Mouse (Mus musculus): ENCODE data around the gene Tmem235. TPM values are rescaled to one million over a fixed set of nuclear protein-coding genes. Genes with fewer than 3 reads are reported as not detected.

Tmem235 gene
- polyA plus RNA-seq, 1 experiment from 2014 or later = 0.06 TPM

DNA sequence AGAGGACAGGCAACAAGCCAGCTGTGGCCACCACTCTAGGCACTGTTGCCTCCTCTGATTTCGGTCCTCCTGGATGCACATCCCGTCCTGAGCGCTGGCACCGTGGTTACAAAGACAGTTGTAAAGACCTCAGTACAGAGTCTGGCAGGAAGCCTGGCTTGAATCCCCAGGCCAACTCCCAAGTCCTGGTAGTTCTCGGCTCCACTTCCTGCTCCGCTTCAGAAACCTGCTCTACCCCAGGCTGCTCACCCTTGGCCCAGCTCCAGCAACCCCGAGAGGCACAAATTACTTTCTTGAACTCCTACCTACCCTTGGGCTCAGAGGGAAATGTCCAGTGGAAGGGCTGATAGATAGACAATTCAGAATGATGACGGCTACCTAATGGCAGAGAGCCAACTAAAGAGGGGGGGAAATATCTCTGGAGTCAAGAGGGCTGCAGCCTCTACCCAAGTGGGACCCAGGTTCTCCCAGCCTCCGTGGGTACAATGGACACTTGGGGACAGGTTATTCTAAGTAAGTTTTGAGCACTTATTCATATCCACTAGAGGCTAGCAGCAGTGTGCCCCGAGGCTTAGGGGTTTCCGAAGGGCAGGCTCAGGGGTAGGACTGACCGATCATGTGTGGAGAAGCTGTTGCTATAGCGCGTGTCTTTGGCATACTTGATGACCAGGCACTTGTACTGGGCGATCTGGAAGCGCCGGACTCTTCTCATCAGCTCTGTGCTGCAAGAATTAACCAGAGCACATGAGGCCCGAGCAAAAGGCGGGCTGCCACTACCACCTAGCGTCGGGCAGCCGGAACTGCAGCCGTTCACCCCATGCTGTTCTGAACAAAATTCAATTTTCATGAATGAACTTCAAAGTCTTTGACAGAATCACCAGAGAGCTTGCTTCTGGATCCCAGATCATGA is 36.2 kb upstream of the Tmem235 start:
- in situ Hi-C loops (cut with MboI; ENCODE audit: low pct_unique_long_range_greater_than_20kb) = loop anchor here (5.0 kb wide), 1 partner anchor 432 kb away; no protein-coding TSS in a partner anchor
- ATAC-seq (peak; percentile 65), DNase-seq (ENCODE audit: low read depth, low spot score) (no peak)

DNA sequence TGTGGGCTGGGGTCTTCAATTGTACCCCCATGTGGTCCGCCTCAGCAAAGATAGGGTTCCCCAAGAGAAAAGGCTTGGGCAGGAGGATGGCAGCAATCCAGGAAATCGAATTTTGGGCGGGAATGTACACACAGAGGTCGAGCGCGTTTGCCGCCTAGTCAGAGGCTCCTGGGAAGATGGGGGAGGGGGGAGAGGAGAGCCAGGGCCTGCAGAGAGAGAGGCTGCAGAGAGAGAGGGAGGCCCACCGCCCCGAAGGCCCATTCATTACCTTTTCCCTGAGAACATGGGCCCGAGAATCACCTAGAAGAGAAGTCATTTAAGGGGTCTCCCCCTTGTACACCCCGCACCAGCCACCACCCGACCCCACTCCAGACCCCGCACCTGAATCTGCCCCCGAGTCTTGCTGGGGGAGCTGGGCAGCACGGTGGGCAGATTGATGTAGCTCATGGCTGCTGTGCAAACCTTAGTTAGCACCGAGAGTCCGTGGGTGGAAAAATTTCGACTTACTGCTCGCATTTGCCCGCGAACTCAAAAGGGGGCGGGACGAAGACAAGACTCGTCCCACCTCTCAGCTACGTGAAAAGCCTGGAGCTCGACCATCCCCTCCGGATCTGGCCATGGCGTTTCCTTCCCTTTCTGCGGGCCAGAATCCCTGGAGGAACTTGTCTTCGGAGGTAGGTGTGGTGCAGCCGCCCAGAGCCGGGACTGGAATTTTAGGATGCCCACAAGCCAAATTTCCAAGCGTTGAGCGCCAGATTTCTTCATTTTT is 35.0 kb upstream of the Tmem235 start, which contains the start of the genes Afmid and Tk1:
TSS of gene Afmid (plus strand) at position 592 of the 769 bp plus-strand sequence.
TSS of gene Tk1 (minus strand) at position 760 of the 769 bp plus-strand sequence.
- in situ Hi-C loops (cut with MboI; ENCODE audit: low pct_unique_long_range_greater_than_20kb) = loop anchor here (5.0 kb wide), 1 partner anchor 118 kb away; no protein-coding TSS in a partner anchor
- ChIA-PET CTCF (interaction anchor here (1.0 to 2.4 kb wide), 7 partner anchors 11 to 116 kb away, joined by 3 to 19 read pairs (median 4); partner anchors contain the start of gene 6030468B19Rik), POLR2A (interaction anchor here (0.7 to 1.4 kb wide), 6 partner anchors 8 to 454 kb away, joined by 3 to 4 read pairs (median 3); no protein-coding TSS in a partner anchor)
- H3K27me3 ChIP-seq = no peaks in the 10 kb centered on the region
- ATAC-seq (no peak), DNase-seq (ENCODE audit: low read depth, low spot score) (no peak)
- no peak for TF ChIP-seq CTCF (IDR thresholded peaks at IDR 0.05)

More for the DNA sequence above, 36.2 kb upstream of the Tmem235 start:
- H3K27me3 ChIP-seq = no peaks in the 10 kb centered on the region
- TF ChIP-seq CTCF (IDR thresholded peaks at IDR 0.05) = peak; percentile 98
- POLR2A ChIA-PET = interaction anchor here (0.7 to 1.4 kb wide), 4 partner anchors 9 to 453 kb away, joined by 3 to 4 read pairs (median 4); no protein-coding TSS in a partner anchor
- CTCF ChIA-PET = interaction anchor here (0.9 to 2.4 kb wide), 9 partner anchors 10 to 145 kb away, joined by 3 to 19 read pairs (median 4); partner anchors contain the start of gene 6030468B19Rik

DNA sequence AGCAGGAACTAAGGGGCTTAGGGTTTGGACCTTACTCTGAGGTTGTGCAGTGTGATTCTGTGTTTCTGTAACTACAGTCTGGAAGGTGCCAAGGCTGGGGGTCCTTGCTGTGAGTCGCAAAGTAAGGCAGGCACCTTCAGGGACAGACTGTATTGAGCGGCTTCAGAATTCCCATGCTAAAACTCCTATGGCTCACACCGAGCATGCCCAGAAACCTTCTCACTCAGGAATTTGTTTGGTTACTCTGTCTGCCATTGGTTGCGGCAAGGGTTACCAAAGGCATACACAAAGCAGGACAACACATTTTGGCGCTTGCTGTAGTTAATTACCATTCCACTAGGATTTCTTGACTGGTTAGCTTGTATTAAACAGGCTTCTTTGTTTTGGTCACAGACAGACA is 34.4 kb upstream of the Tmem235 start:
- ATAC-seq (no peak), DNase-seq (ENCODE audit: low read depth, low spot score) (no peak)
- no peak for TF ChIP-seq CTCF (IDR thresholded peaks at IDR 0.05)
- in situ Hi-C loops (cut with MboI; ENCODE audit: low pct_unique_long_range_greater_than_20kb) = loop anchor here (5.0 kb wide), 1 partner anchor 119 kb away; no protein-coding TSS in a partner anchor
- POLR2A ChIA-PET = interaction anchor here (0.8 to 1.4 kb wide), 4 partner anchors 28 to 40 kb away, joined by 3 read pairs; no protein-coding TSS in a partner anchor
- H3K27me3 ChIP-seq = no peaks in the 10 kb centered on the region
- CTCF ChIA-PET = interaction anchor here (1.8 to 2.4 kb wide), 2 partner anchors 12 to 20 kb away, joined by 3 to 8 read pairs; no protein-coding TSS in a partner anchor

DNA sequence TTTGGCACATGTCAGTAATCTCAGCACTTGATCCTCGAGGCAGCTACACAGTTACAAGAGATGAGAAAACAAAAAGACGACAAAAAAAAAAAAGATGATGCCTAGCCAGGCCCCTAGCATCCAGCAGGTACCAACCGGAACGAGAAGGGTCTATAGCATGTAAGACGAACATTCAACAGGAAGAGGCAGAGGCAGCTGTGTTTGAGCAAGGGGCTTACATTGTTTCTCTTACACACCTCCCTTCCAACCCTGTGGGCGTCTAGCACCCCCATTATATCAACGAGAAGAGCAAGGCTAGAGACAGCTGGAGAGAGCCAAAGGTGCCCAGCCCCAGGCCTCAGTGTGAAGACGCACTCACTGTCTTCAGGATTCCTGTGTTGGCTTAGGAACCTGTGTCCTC is 33.6 kb upstream of the Tmem235 start:
- ATAC-seq (no peak), DNase-seq (ENCODE audit: low read depth, low spot score) (no peak)
- POLR2A ChIA-PET = interaction anchor here (1.8 kb wide), 1 partner anchor 15 kb away, joined by 4 read pairs; no protein-coding TSS in a partner anchor
- CTCF ChIA-PET = interaction anchor here (2.0 kb wide), 1 partner anchor 37 kb away, joined by 5 read pairs; no protein-coding TSS in a partner anchor
- no peak for TF ChIP-seq CTCF (IDR thresholded peaks at IDR 0.05)
- in situ Hi-C loops (cut with MboI; ENCODE audit: low pct_unique_long_range_greater_than_20kb) = loop anchor here (5.0 kb wide), 1 partner anchor 120 kb away; no protein-coding TSS in a partner anchor
- H3K27me3 ChIP-seq = no peaks in the 10 kb centered on the region

DNA sequence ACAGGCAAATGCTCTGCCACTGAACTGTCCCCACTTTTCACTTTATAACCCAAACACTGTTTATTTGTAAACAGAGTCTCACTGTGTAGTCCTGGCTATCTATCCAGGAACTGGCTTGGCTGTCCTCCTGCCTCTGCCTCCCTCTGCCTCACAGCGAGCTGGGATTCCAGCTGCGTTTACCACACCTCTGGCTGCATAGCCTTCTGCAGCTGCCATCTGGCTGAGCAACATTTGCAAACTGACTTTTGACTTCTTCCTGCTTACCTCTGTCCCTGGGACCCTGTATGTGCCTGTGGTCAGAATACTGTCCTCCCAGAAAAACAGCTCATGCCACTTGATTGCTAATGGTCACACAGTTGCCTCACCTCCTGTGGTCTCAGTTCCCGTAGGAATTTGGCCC is 33.2 kb upstream of the Tmem235 start:
- no peak for ATAC-seq
- no peaks in the 10 kb centered on the region for H3K27me3 ChIP-seq
- no peak for DNase-seq (ENCODE audit: low read depth, low spot score)
- in situ Hi-C loops (cut with MboI; ENCODE audit: low pct_unique_long_range_greater_than_20kb) = loop anchor here (5.0 kb wide), 1 partner anchor 120 kb away; no protein-coding TSS in a partner anchor
- POLR2A ChIA-PET = interaction anchor here (1.8 kb wide), 1 partner anchor 16 kb away, joined by 4 read pairs; no protein-coding TSS in a partner anchor
- TF ChIP-seq CTCF (IDR thresholded peaks at IDR 0.05) = no peak
- CTCF ChIA-PET = interaction anchor here (2.0 kb wide), 1 partner anchor 37 kb away, joined by 5 read pairs; no protein-coding TSS in a partner anchor

DNA sequence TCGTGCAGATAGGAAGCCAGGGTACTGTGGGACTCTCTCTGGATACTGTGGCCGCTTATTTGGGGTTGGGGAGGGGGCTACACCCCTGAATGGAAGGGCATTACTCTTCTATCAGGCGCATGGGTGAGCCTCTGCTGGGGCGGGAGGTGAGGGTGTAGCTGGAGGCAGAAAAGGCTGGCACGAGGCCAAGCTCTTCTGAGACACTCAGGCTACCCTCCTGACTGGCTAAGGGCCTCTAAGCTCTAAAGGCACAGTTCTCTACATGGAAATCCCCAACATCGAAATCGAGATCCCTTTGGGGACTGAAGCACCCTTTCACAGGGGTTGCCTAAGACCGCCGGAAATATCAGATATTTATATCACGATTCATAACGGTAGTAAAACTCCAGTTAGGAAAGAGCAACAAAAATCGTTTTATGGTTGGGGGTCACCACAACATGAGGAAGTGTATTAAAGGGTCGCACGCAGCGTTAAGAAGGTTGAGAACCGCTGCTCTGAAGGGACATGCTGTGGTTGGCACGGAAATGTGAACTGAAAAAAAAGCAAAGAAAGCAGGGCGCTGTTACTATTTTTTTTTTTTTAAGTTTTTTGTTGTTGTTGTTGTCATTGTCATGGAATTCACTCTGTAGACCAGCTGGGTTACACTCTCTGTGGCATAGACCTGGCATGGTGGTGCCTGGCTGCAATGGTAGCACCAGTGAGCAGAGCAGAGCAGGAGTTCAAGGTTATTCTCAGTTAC is 32.2 kb upstream of the Tmem235 start:
- POLR2A ChIA-PET = interaction anchor here (1.8 kb wide), 1 partner anchor 17 kb away, joined by 4 read pairs; no protein-coding TSS in a partner anchor
- TF ChIP-seq CTCF (IDR thresholded peaks at IDR 0.05) = no peak
- in situ Hi-C loops (cut with MboI; ENCODE audit: low pct_unique_long_range_greater_than_20kb) = loop anchor here (5.0 kb wide), 1 partner anchor 121 kb away; no protein-coding TSS in a partner anchor
- DNase-seq (ENCODE audit: low read depth, low spot score) (no peak), ATAC-seq (no peak)
- H3K27me3 ChIP-seq = no peaks in the 10 kb centered on the region
- CTCF ChIA-PET = interaction anchor here (2.0 kb wide), 1 partner anchor 38 kb away, joined by 5 read pairs; no protein-coding TSS in a partner anchor

DNA sequence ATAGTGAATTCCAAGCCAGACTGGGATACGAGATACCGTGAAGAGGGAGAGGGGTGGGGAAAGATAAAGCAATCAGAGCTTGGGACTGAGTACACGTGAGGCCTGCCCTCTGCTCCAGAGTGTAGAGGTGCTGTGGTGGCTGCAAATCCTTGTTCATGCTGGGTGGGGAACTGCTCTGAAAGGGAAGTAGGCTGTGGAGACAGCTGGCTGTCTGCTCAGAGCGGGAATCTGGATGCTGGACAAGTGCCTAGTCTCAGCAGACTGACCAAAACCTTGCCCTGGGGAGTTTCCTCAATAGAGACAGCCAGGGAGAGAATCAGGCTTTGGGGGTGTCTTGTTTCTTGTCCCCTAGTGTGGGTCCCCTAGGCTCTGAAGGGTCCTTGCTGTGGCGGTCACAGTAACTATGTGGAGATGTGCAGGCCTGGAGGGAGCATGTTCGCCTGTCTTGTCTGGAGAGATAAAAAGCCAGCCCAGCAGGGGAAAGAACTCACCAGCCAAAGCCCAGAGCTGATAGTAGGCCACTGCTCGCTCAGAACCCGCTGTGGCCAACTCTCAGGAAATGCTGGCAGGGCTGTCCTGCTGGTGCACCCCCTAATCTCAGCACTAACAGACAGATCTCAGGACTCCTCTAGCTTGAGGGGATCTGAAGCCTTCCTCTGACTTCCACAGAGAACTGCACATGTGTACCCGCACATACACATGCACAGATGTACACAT is 31.5 kb upstream of the Tmem235 start:
- no peak for TF ChIP-seq CTCF (IDR thresholded peaks at IDR 0.05)
- CTCF ChIA-PET = no interaction called here
- in situ Hi-C loops (cut with MboI; ENCODE audit: low pct_unique_long_range_greater_than_20kb) = loop anchor here (5.0 kb wide), 1 partner anchor 122 kb away; no protein-coding TSS in a partner anchor

DNA sequence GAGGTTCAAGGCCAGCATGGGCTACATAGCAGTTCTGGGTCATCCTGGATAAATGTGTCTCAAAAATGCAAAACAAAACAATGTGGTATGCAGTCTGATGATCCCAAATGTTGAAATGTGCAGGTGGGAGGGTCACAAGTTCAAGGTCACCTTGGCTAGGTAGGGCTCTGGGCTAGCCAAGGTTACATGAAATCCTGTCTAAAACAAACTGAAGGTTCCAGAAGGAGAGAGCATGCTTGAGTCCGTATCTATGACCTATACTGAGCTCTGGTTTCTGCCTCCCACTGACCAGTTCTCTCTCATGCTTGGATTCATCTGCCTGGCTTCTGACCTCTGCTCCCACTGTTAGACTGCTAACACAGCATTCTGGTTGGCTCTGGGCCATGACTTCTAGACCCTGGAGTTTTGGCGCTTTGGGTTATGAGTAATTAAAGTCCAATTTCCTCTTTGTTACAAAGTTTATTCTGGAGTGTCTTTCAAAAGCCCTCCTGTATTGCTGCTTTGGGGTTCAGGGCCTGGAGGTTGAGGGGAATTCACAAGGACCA is 30.8 kb upstream of the Tmem235 start:
- TF ChIP-seq CTCF (IDR thresholded peaks at IDR 0.05) = no peak
- POLR2A ChIA-PET = interaction anchor here (0.6 kb wide), 1 partner anchor 19 kb away, joined by 3 read pairs; the partner anchor contains the start of gene Birc5
- H3K27me3 ChIP-seq = no peaks in the 10 kb centered on the region
- in situ Hi-C loops (cut with MboI; ENCODE audit: low pct_unique_long_range_greater_than_20kb) = loop anchor here (5.0 kb wide), 1 partner anchor 122 kb away; no protein-coding TSS in a partner anchor
- DNase-seq (ENCODE audit: low read depth, low spot score) (no peak), ATAC-seq (no peak)
- CTCF ChIA-PET = no interaction called here

More for the DNA sequence above, 31.5 kb upstream of the Tmem235 start:
- DNase-seq (ENCODE audit: low read depth, low spot score) (no peak), ATAC-seq (no peak)
- no peaks in the 10 kb centered on the region for H3K27me3 ChIP-seq
- POLR2A ChIA-PET = interaction anchor here (0.6 kb wide), 1 partner anchor 20 kb away, joined by 3 read pairs; the partner anchor contains the start of gene Birc5
